Mouse (Mus musculus): ENCODE results near the gene Scimp.
A peak's percentile ranks its signal among the peaks of the same experiment; 100 is the strongest.

Scimp gene

GRCm38 (mm10) chr11:70812365-70812764, at the start of gene Scimp:
Gene Scimp (minus strand): TSS chr11:70812586.
- DNase-seq (ENCODE audit: low spot score), result no peak

DNA sequence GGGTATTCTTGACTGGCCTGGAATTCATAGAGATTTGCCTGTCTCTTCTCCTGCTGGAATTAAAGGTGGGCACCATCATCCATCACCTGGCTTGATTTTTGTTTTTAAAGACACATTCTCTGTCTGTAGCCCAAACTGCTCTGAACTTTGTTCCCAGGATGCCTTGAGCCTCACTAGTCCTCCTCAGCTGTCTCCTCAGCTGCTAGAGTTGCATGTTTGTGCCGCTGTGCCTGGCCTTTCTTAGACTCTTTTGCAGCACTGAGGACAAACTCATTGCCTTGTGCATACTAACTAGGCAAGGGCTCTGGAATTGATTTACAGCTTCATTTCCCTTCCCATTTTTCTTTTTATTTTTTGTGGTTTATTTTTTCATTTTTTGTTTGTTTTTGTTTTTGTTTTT, 48.0 kb upstream of the Scimp start:
- no peak for DNase-seq (ENCODE audit: low spot score)

GRCm38 (mm10) chr11:70846029-70846428, 33.6 kb upstream of the Scimp start:
- no peak for DNase-seq (ENCODE audit: low spot score)

- no peak for DNase-seq (ENCODE audit: low spot score)
These were observed 33.1 kb upstream of the Scimp start for GRCm38 (mm10) chr11:70845457-70845978.

GRCm38 (mm10) chr11:70844559-70845456, 32.4 kb upstream of the Scimp start, which contains the start of gene Rabep1:
Gene Rabep1 (plus strand): TSS chr11:70844778.
- DNase-seq (ENCODE audit: low spot score), result peak; percentile 97

DNA sequence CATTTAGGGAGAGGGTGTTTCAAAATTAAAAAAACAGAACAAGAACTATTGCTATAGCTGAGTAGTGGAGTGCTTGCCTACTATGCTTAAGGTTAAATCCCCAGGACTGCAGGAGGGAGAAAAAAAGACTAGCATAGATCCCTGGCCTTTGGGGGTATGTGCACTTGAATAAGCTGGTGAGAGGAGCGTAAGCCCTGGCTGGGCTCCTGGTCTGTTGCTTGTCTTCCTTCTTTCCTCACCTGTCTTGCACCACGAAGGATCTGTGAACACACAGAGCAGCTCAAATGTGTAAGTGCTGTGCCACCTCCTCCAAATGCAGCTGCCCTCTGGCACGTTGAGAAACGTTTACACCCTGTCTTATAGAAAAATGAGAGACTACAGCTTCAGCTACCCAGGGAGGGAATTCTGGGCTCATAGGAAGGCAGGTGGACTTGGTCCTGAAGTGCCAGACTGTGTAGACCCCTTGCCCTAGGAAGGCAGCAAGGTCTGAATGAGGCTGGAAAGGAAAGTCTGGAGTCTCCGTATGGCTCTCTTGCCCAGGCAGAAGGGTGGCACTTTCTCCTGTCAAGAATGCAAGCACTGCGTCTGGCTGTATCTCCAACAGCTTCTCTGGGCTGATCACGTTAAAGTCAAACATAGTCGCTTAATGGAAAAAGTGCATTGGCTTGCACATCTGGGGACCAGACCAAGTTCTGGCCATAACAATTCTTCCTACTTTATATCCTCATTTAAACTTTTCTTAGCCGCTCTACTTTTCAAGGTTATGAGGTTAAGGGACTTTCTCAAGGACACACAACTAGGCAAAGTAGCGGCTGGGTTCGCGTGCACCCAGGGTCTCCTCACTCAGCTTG, 31.5 kb upstream of the Scimp start:
- DNase-seq (ENCODE audit: low spot score), result no peak

- DNase-seq (ENCODE audit: low spot score), result no peak
These were observed 30.6 kb upstream of the Scimp start for GRCm38 (mm10) chr11:70842983-70843382.

- DNase-seq (ENCODE audit: low spot score), result no peak
These were observed 26.2 kb upstream of the Scimp start for GRCm38 (mm10) chr11:70838610-70839009.

DNA sequence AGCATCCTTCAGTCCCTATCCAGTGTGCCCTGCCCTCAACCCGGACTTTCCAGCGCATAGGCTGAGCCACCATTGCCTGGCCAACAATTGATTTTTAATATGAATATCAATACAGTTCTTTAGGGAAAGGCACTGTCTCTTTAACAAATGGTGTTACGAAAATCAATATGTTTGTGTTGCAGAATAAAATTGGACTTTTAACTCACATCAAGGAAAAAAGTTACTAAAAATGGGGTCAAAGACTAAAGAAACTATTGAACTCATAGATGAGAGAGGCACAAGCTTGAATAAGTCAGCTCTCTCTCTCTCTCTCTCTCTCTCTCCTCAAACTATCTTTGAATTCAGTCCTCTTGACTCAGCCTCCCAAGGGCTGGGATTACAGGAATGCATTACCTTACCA, 24.6 kb upstream of the Scimp start:
- no peak for DNase-seq (ENCODE audit: low spot score)

- no peak for DNase-seq (ENCODE audit: low spot score)
These were observed 23.0 kb upstream of the Scimp start for GRCm38 (mm10) chr11:70835381-70835831.

GRCm38 (mm10) chr11:70833831-70834230, 21.4 kb upstream of the Scimp start:
- DNase-seq (ENCODE audit: low spot score), result no peak

DNA sequence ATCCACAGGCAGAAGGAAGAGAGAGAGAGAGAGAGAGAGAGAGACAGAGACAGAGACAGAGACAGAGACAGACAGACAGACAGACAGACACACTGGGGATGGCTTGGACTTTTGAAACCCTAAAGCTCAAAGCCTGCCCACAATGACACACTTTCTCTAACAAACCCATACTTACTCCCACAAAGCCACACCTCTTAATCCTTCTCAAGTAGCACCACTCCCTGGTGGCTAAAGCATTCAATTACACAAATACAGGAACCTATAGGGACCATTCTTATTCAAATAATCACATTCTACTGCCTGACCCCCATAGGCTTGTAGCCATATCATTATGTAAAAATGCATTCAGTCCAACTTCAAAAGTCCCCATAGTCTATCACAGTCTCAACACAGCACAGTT, 21.0 kb upstream of the Scimp start:
- DNase-seq (ENCODE audit: low spot score), result no peak

- no peak for DNase-seq (ENCODE audit: low spot score)
These were observed 18.8 kb upstream of the Scimp start for GRCm38 (mm10) chr11:70831201-70831600.

DNA sequence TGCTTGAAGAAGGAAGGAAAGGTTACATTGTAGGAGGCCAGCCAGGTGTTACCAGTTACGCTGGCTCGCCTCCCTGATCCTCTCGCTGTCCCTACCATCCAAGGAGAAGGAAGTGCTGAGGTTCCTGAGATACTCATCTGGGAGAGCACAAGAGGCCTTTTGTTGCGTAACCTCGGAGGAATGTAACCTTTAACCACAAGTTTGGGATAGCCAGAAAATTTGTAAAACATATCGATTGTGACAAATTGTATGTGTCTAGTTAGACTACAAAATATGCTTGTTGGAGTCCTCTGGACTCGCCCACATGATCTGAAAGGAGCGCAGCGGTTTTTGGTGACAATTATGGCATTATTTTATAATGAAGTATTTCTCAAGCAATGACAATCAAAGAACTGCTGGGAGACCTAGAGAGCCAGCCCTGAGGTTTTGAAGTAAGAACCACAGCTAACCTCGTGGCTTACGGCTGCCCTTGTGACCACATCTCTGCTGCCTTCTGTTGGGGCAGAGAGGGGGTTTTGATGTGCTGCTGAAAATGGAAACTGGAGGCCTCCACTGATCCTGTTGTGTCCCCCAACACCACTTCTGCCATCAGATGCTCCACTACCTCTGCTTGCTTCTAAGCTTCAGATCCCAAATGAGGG, 16.7 kb upstream of the Scimp start:
- no peak for DNase-seq (ENCODE audit: low spot score)

- no peak for DNase-seq (ENCODE audit: low spot score)
These were observed 13.8 kb upstream of the Scimp start for GRCm38 (mm10) chr11:70826207-70826606.

DNA sequence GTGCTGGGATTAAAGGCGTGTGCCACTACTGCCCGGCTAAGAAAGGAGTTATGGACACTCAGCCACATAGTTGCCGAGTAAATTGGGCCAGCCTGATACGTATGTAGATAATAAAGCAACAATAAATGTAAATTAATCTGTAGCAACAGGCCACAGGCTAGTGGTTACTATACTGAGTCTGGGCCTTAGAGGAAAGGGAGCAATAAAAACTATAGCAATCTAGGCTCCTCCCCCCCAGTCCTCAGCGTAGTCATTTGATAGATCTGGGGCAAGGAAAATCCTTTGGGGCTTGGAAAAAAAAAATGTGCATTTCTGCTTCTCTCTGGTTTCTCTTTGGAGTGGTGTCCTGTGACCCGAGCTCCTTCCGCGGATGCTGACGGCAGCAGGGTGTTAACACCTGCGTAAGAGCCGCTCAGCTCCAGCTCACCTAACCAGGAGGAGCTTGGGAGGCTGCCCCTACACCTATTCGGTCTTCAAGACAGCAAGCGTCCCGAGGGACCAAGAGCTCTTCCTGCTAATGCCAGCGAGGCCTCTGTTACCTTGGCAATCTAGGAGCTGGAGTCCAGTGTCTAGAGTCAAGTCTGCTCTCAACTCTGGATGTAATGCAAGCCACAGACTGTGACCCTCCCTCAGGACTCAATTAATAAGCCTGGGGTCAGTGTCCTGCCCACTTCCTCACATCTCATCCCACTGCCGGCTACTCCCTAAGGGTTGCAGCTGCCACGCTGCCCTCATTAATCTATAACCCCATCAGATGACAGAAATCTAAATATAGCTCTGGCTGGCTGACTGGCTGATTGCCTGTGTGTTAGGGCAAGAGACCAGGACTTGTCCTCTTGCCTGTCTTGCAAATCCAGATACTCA, 9.6 kb upstream of the Scimp start:
- peak; percentile 52 for DNase-seq (ENCODE audit: low spot score)

GRCm38 (mm10) chr11:70820120-70820519, 7.7 kb upstream of the Scimp start:
- DNase-seq (ENCODE audit: low spot score), result no peak

DNA sequence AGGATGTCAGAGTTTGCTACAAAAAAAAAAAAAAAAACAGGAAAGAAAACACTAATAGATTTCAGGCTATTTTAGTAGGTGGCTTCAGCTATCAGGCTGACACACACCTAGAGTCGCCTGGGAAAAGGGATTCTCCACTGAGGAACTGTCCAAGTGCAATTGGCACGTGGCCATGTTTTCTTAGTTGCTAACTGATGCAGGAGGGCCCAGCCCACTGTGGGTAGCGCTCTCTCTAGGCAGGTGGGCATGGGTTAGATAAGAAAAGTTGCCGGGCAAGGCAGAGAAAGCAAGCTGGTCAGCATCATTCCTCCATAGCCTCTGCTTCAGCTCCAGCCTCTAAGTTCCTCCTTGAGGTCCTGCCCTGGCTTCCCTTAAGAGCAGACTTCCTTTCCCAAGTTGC, 4.4 kb upstream of the Scimp start:
- no peak for DNase-seq (ENCODE audit: low spot score)

DNA sequence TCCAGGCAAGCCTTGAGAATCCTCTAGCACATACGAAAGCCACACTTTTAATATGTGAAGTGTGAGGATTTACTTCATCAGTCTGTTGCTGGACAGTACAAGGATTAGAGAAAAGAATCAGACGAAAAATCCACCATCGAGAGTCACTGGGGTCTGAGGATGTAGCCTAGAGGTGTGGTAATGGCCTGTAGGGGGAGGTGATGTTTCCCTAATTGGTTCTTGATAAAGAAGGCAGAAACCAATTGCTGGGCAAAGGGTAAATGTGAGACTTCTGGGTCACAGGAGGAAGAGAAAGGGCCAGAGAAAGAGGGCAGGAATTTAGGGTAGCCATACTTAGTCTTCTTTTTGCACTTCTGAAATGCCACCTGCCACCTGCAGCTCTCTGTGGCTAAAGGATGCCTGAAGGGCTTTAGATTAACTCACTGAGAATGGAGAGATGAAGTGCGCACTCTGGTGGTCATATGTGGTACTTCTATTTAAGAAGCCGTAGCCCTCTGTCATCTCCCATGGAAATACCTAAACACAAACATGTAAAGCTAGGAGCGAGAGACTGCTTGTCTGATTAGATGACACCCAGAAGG, 3.2 kb upstream of the Scimp start:
- peak; percentile 90 for DNase-seq (ENCODE audit: low spot score)

DNA sequence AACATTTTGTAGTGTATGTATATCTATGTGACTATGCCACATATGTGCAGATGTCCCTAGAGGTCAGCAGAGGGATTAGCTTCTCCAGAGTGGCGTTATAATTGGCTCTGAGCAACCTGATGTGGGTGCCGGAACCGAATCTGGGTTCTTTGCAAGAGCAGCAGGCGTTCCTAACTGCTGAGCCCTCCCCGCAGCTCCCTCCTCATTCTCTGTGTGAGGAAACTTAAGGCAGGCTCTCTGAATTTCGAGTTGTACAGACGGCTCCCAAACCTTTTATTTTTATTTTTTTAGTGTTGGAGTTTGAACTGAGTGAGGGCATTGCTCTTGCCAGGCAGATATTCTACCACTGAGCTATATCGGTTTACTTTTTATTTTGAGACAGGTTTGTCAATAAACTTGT, 2.7 kb upstream of the Scimp start:
- DNase-seq (ENCODE audit: low spot score), result no peak
